Mouse (Mus musculus) lung, adult 2 months (tissue): ENCODE data around the gene Pnpla1.

ENCODE experiments used
- CTCF ChIP-seq: fragments of 200-500 bp; IDR thresholded peaks from 2 replicates; pipeline ENCODE4 v1.5.1; 2011; ENCODE audit warnings: mild to moderate bottlenecking, low read length, control low read depth; ENCODE audit not compliant: insufficient read depth
- POLR2A ChIP-seq: fragments of 200-500 bp; IDR thresholded peaks from 2 replicates; pipeline ENCODE4 v1.6.1; 2011; ENCODE audit warnings: low read depth, mild to moderate bottlenecking, control low read depth, low read length, borderline replicate concordance; ENCODE audit errors: extremely low read depth

DNA sequence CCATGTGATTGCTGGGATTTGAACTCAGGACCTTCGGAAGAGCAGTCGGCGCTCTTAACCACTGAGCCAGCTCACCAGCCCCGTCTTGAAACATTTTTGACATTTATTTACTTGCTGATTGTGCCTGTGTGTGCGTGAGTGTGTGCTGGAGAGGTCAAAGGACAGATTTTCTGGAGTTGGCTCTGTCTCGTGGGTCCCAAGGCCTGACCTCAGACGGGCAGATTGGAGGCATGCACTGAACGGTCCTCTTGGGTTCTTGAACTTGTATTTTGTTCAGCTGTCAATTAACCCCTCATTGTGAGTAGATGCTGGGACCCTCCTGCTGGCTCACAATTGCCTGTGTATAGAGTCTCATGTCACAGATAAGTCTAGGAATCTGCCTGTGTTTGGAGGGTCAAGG is 28.1 kb downstream of the Pnpla1 start:
- TF ChIP-seq CTCF (no peak), POLR2A (no peak)
